8 mouse cellular contexts compared by ENCODE assay signal in the genomic region with DNA sequence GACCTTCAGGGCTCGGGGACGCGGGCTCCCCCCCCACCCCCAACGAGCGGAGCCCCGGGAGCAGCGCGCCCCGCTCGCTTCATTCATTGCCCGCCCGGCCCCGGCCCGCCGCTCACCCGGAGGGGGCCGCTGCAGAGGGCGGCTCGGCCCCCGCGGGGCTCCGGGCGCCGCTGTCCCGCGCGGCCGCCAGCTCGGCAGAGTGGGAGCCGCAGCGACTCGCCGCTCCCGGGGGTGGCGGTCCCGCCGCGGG. TPM values are rescaled to one million over a fixed set of nuclear protein-coding genes. Genes with fewer than 3 reads are reported as not detected.
DNase-seq lines count a peak whose midpoint lies in the region; ATAC-seq and TF ChIP-seq lines count a peak whose summit lies in the region.

No protein-coding gene starts in this region.

- no peak for TF ChIP-seq EP300 in liver, postnatal 0 days (IDR thresholded peaks at IDR 0.05; ENCODE audit: low read depth)

- DNase-seq in heart, postnatal 14 days, result no peak
- DNase-seq in G1E (ENCODE audit: low spot score), result peak; percentile 55
- no peak for DNase-seq in forebrain, postnatal 0 days
- DNase-seq in liver, postnatal 0 days, result no peak
- DNase-seq in natural killer cell, adult 2 months (ENCODE audit: low spot score in 2 of 2), result no peak
- no peak for DNase-seq in frontal cortex, postnatal 36 days (ENCODE audit: low spot score in 2 of 2)

- peak; percentile 65 for ATAC-seq in heart, embryonic 14.5 days (ENCODE audit: insufficient number of reproducible peaks, insufficient read depth, low FRiP score, low read depth)
- ATAC-seq in G1E (ENCODE audit: extremely low read depth, insufficient number of reproducible peaks, low FRiP score, poor library complexity, severe bottlenecking), result no peak
- peak; percentile 58 for ATAC-seq in forebrain, postnatal 0 days
- ATAC-seq in liver, postnatal 0 days, result peak; percentile 40
- ATAC-seq in activated CD4-positive, CD25-positive, alpha-beta regulatory T cell, adult 4 months, result no peak

- peak overlapping the region; percentile 95 for H3K9ac ChIP-seq in heart, embryonic 14.5 days (ENCODE audit: low read length)
- H3K9ac ChIP-seq in forebrain, postnatal 0 days, result peak overlapping the region; percentile 71
- H3K9ac ChIP-seq in liver, postnatal 0 days (replicated peaks), result peak overlapping the region; percentile 96

- peak overlapping the region; percentile 88 to 98 for H3K4me3 ChIP-seq in heart, embryonic 14.5 days (ENCODE audit: control insufficient read depth in 1 of 2, insufficient read depth in 1 of 2, low read depth in 1 of 2, low read length in 2 of 2)
- peak overlapping the region; percentile 89 for H3K4me3 ChIP-seq in G1E (ENCODE audit: low read depth, low read length)
- peak overlapping the region; percentile 88 for H3K4me3 ChIP-seq in forebrain, postnatal 0 days (ENCODE audit: low read depth, low read length)
- peak overlapping the region; percentile 93 for H3K4me3 ChIP-seq in liver, postnatal 0 days (ENCODE audit: low read depth, low read length)

- H3K4me1 ChIP-seq in heart, embryonic 14.5 days (ENCODE audit: control insufficient read depth in 2 of 2, insufficient read depth in 2 of 2, low read length in 2 of 2), result peaks cover 8 to 38% of the 10 kb centered on the region in 2 experiments; a peak in 3 of 4 replicates
- peaks cover 41% of the 10 kb centered on the region for H3K4me1 ChIP-seq in G1E (ENCODE audit: insufficient read depth, low read depth, low read length)
- H3K4me1 ChIP-seq in forebrain, postnatal 0 days (ENCODE audit: insufficient read depth), result no peaks in the 10 kb centered on the region
- peaks cover 33% of the 10 kb centered on the region for H3K4me1 ChIP-seq in liver, postnatal 0 days (ENCODE audit: insufficient read depth)

- peak overlapping the region; percentile 83 for H3K4me2 ChIP-seq in heart, embryonic 14.5 days (ENCODE audit: low read length)
- H3K4me2 ChIP-seq in forebrain, postnatal 0 days (ENCODE audit: low read depth), result peak overlapping the region; percentile 84
- peak overlapping the region; percentile 91 for H3K4me2 ChIP-seq in liver, postnatal 0 days (ENCODE audit: low read depth, low read length)

- WGBS in heart, embryonic 14.5 days, result under 1% methylated on average over 34 of the region's 38 CpGs
- 0% methylated on average over 23 of the region's 38 CpGs for WGBS in forebrain, postnatal 0 days
- WGBS in liver, postnatal 0 days (ENCODE audit: insufficient replicate concordance), result 0% methylated on average over 18 of the region's 38 CpGs

- intact Hi-C loops in heart, postnatal 14 days (cut with DNase I), result loop anchor here (2.0 to 5.0 kb wide), 3 partner anchors 146 to 389 kb away; no protein-coding TSS in a partner anchor

- no peaks in the 10 kb centered on the region for H3K36me3 ChIP-seq in heart, embryonic 14.5 days (ENCODE audit: control insufficient read depth, insufficient read depth, low read length)
- H3K36me3 ChIP-seq in G1E (replicated peaks), result peaks cover 7% of the 10 kb centered on the region
- no peaks in the 10 kb centered on the region for H3K36me3 ChIP-seq in forebrain, postnatal 0 days (ENCODE audit: insufficient read depth)
- no peaks in the 10 kb centered on the region for H3K36me3 ChIP-seq in liver, postnatal 0 days (replicated peaks; ENCODE audit: insufficient read depth, low read length)

- no peak for TF ChIP-seq CTCF in G1E (IDR thresholded peaks at IDR 0.05; ENCODE audit: low read depth, low read length)
- TF ChIP-seq CTCF in forebrain, postnatal 0 days (IDR thresholded peaks at IDR 0.05; ENCODE audit: low read depth), result no peak
- no peak for TF ChIP-seq CTCF in liver, postnatal 0 days (IDR thresholded peaks at IDR 0.05; ENCODE audit: low read depth)

- no peaks in the 10 kb centered on the region for H3K27me3 ChIP-seq in heart, embryonic 14.5 days (ENCODE audit: control insufficient read depth, insufficient read depth, low read length)
- peaks cover 14% of the 10 kb centered on the region; the same call in 1 of the 2 replicates for H3K27me3 ChIP-seq in G1E (ENCODE audit: insufficient read depth, low read length)
- H3K27me3 ChIP-seq in forebrain, postnatal 0 days (ENCODE audit: insufficient read depth, low read length), result 0 out of 2 replicates have a peak, but pooled peaks cover 5% of the 10 kb centered on the region
- no peaks in the 10 kb centered on the region for H3K27me3 ChIP-seq in liver, postnatal 0 days (ENCODE audit: insufficient read depth, low read length)

- peak overlapping the region; percentile 97 for H3K27ac ChIP-seq in heart, embryonic 14.5 days (replicated peaks in 1 of 2; ENCODE audit: control insufficient read depth in 1 of 2, insufficient read depth in 1 of 2, low read depth in 2 of 2, low read length in 2 of 2)
- H3K27ac ChIP-seq in forebrain, postnatal 0 days (ENCODE audit: low read depth, low read length), result peak overlapping the region; percentile 93
- peak overlapping the region; percentile 98 for H3K27ac ChIP-seq in liver, postnatal 0 days (ENCODE audit: low read depth)

- no peaks in the 10 kb centered on the region for H3K9me3 ChIP-seq in heart, embryonic 14.5 days (ENCODE audit: control insufficient read depth, low read length)
- no peaks in the 10 kb centered on the region for H3K9me3 ChIP-seq in G1E (replicated peaks)
- no peaks in the 10 kb centered on the region for H3K9me3 ChIP-seq in forebrain, postnatal 0 days (ENCODE audit: low read length)
- no peaks in the 10 kb centered on the region for H3K9me3 ChIP-seq in liver, postnatal 0 days (ENCODE audit: low read length)

RNA-seq across cellular contexts. Expression of a gene that starts 0.5 kb away (rescaled TPM):
- 15.3 and 15.7 TPM in 2 replicates for polyA plus RNA-seq in heart, embryonic 14.5 days (2014; fragmentation: Nextera tagmentation; extraction: Ambion mirVana)
- 10 to 100 TPM; 27.8 to 30.0 TPM for total RNA-seq in heart, postnatal 14 days (2021)
- 51.7 and 51.8 TPM in 2 replicates for total RNA-seq in G1E (2014; fragmentation: Nextera tagmentation)
- total RNA-seq in G1E (2017), result 74.5 and 99.2 TPM in 2 replicates
- polyA plus RNA-seq in G1E (2012), result 23.7 and 24.6 TPM in 2 replicates
- 14.3 and 18.9 TPM in 2 replicates for total RNA-seq in forebrain, postnatal 0 days (2014; rRNA removed)
- 4.0 and 7.0 TPM in 2 replicates for polyA plus RNA-seq in forebrain, postnatal 0 days (2015; fragmentation: Nextera tagmentation; extraction: Ambion mirVana)
- 10.8 and 11.5 TPM in 2 replicates for polyA plus RNA-seq in liver, postnatal 0 days (2015; fragmentation: Nextera tagmentation; extraction: Ambion mirVana)
- polyA plus RNA-seq in activated CD4-positive, CD25-positive, alpha-beta regulatory T cell, adult 4 months (2017; shearing (Covaris generic)), result 100 to 1,000 TPM in 1 of 2 experiments, 10 to 100 TPM in 1; 84.4 to 102 TPM

Comparison
In these comparisons a context has a peak if more than half of its experiments do, and no peak if none do; other contexts are left out.
1. ATAC-seq: peak in heart, embryonic 14.5 days (single experiment), forebrain, postnatal 0 days (single experiment) and liver, postnatal 0 days (single experiment); none in G1E (single experiment) and activated CD4-positive, CD25-positive, alpha-beta regulatory T cell, adult 4 months (single experiment).
2. Peak in every context shown above with its lines, with median percentiles within 50 percentile points of each other: H3K27ac ChIP-seq, H3K4me2 ChIP-seq, H3K4me3 ChIP-seq and H3K9ac ChIP-seq.